Mouse (Mus musculus): ENCODE data around the gene Plekhh3.

Gene Plekhh3

GRCm38 (mm10) chr11:101170811-101171610 is at the start of gene Plekhh3:
Gene Plekhh3, minus strand, starts transcription at chr11:101171351.
- DNase-seq (ENCODE audit: low read depth, low spot score), result peak; percentile 95

GRCm38 (mm10) chr11:101220853-101221252 is 49.7 kb upstream of the Plekhh3 start:
- no peak for DNase-seq (ENCODE audit: low read depth, low spot score)

GRCm38 (mm10) chr11:101218436-101219055 is 47.4 kb upstream of the Plekhh3 start:
- no peak for DNase-seq (ENCODE audit: low read depth, low spot score)

GRCm38 (mm10) chr11:101216936-101217335 is 45.8 kb upstream of the Plekhh3 start:
- no peak for DNase-seq (ENCODE audit: low read depth, low spot score)

- DNase-seq (ENCODE audit: low read depth, low spot score), result peak; percentile 51
Observed at GRCm38 (mm10) chr11:101211970-101212369, 40.8 kb upstream of the Plekhh3 start.

- peak; percentile 15 for DNase-seq (ENCODE audit: low read depth, low spot score)
Observed at GRCm38 (mm10) chr11:101200986-101201385, 29.8 kb upstream of the Plekhh3 start.

GRCm38 (mm10) chr11:101199555-101199954 is 28.4 kb upstream of the Plekhh3 start:
- no peak for DNase-seq (ENCODE audit: low read depth, low spot score)

- no peak for DNase-seq (ENCODE audit: low read depth, low spot score)
Observed at GRCm38 (mm10) chr11:101196175-101196574, 25.0 kb upstream of the Plekhh3 start.

- no peak for DNase-seq (ENCODE audit: low read depth, low spot score)
Observed at GRCm38 (mm10) chr11:101195571-101195970, 24.4 kb upstream of the Plekhh3 start.

- no peak for DNase-seq (ENCODE audit: low read depth, low spot score)
Observed at GRCm38 (mm10) chr11:101195101-101195500, 23.9 kb upstream of the Plekhh3 start.

GRCm38 (mm10) chr11:101194643-101195042 is 23.5 kb upstream of the Plekhh3 start:
- no peak for DNase-seq (ENCODE audit: low read depth, low spot score)

GRCm38 (mm10) chr11:101194137-101194536 is 23.0 kb upstream of the Plekhh3 start:
- DNase-seq (ENCODE audit: low read depth, low spot score), result no peak

GRCm38 (mm10) chr11:101193076-101193475 is 21.9 kb upstream of the Plekhh3 start:
- no peak for DNase-seq (ENCODE audit: low read depth, low spot score)

GRCm38 (mm10) chr11:101192646-101193045 is 21.5 kb upstream of the Plekhh3 start:
- DNase-seq (ENCODE audit: low read depth, low spot score), result no peak

GRCm38 (mm10) chr11:101191919-101192470 is 20.8 kb upstream of the Plekhh3 start:
- DNase-seq (ENCODE audit: low read depth, low spot score), result no peak

GRCm38 (mm10) chr11:101190913-101191907 is 20.1 kb upstream of the Plekhh3 start:
- DNase-seq (ENCODE audit: low read depth, low spot score), result no peak

- no peak for DNase-seq (ENCODE audit: low read depth, low spot score)
Observed at GRCm38 (mm10) chr11:101190181-101190912, 19.2 kb upstream of the Plekhh3 start.

- no peak for DNase-seq (ENCODE audit: low read depth, low spot score)
Observed at GRCm38 (mm10) chr11:101189495-101190180, 18.5 kb upstream of the Plekhh3 start.

GRCm38 (mm10) chr11:101188166-101188805 is 17.1 kb upstream of the Plekhh3 start:
- DNase-seq (ENCODE audit: low read depth, low spot score), result no peak

GRCm38 (mm10) chr11:101187541-101187940 is 16.4 kb upstream of the Plekhh3 start:
- DNase-seq (ENCODE audit: low read depth, low spot score), result no peak
